Mouse (Mus musculus) lung, adult 2 months (tissue): Measurements from ENCODE around the gene Olfr615.

ENCODE experiments used
- CTCF ChIP-seq: fragments of 200-500 bp; IDR thresholded peaks from 2 replicates; pipeline ENCODE4 v1.5.1; 2011; ENCODE audit warnings: mild to moderate bottlenecking, low read length, control low read depth; ENCODE audit not compliant: insufficient read depth
- POLR2A ChIP-seq: fragments of 200-500 bp; IDR thresholded peaks from 2 replicates; pipeline ENCODE4 v1.6.1; 2011; ENCODE audit warnings: low read depth, mild to moderate bottlenecking, control low read depth, low read length, borderline replicate concordance; ENCODE audit errors: extremely low read depth

DNA sequence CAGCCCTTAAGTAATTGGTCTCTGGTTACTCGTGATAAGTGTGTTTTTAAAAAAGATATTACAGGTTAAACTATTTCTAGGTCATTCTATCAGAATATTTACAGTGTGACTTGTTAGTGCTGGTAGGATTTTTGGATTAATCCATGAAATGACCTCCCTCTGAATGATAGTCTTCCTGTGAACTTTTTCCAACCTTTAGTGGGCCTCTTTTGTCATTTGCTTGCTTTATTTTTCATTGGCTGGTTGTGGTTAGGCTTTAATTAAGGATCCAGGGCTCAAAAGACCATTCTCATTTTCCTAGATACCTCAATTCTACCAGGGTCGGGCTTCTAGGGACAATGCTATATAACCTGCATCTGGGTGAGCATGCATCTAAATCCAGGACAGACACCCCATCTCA lies 33.9 kb downstream of the Olfr615 start, which contains the start of gene Olfr618:
- no peak for TF ChIP-seq POLR2A
- no peak for TF ChIP-seq CTCF
